Mouse (Mus musculus): ENCODE measurements at regions not wholly inside any gene's neighbourhood (a gene's known extent, or its start where the extent isn't known, plus 50 kb on each side); places are given as distances from the start of the nearest gene placed in this dataset.

DNA sequence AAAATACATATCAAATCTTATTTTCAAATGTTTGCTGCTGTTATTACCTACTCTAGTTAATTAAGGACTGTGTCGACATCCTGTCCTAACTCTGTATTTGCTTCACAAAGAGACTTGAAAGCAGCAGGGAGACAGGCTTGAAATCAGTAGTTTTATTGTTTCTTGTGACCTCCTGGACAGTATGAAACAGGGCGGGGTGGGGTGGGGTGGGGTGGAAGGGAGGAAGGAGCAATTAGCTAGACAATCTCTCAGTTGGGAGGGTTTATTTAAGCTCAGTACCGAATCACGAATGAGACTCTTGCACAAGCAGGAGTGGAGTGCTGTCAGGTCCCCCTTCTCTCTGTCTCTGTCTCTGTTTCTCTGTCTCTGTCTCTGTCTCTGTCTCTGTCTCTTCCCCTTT is 421.2 kb downstream of the Btg1 start:
- Histone ChIP-seq H3K9ac (ENCODE audit: low read depth, low read length) (no peak overlapping the region), H3K27ac (replicated peaks; ENCODE audit: insufficient read depth, low read depth, low read length) (no peak overlapping the region), H3K27me3 (ENCODE audit: control insufficient read depth, insufficient read depth, low read length) (no peaks in the 10 kb centered on the region), H3K4me1 (ENCODE audit: control insufficient read depth, insufficient read depth, low read length) (no peaks in the 10 kb centered on the region), H3K79me2 (ENCODE audit: control insufficient read depth, insufficient read depth, low read length) (no peaks in the 10 kb centered on the region), H3K4me3 (ENCODE audit: insufficient read depth, low read depth, low read length) (no peak overlapping the region), H3K36me3 (ENCODE audit: control insufficient read depth, insufficient read depth, low read length) (no peaks in the 10 kb centered on the region)
- 74% methylated on average over 4 of the region's 4 CpGs for WGBS
- no peak for DNase-seq (ENCODE audit: extremely low read depth, low read depth, low spot score)
- TF ChIP-seq POLR2A (IDR thresholded peaks at IDR 0.05; ENCODE audit: extremely low read depth, insufficient read depth, low read length), result no peak
- no peak for TF ChIP-seq CTCF (IDR thresholded peaks at IDR 0.05; ENCODE audit: low read depth, low read length)

GRCm38 (mm10) chr10:97047566-97047965 is 430.8 kb downstream of the Btg1 start:
- no peaks in the 10 kb centered on the region for H3K4me1 ChIP-seq (ENCODE audit: control insufficient read depth, insufficient read depth, low read length)
- H3K4me3 ChIP-seq (ENCODE audit: insufficient read depth, low read depth, low read length), result no peak overlapping the region
- TF ChIP-seq POLR2A (IDR thresholded peaks at IDR 0.05; ENCODE audit: extremely low read depth, insufficient read depth, low read length) (no peak), CTCF (IDR thresholded peaks at IDR 0.05; ENCODE audit: low read depth, low read length) (no peak)
- H3K36me3 ChIP-seq (ENCODE audit: control insufficient read depth, insufficient read depth, low read length), result no peaks in the 10 kb centered on the region
- no peaks in the 10 kb centered on the region for H3K27me3 ChIP-seq (ENCODE audit: control insufficient read depth, insufficient read depth, low read length)
- 99% methylated on average over 2 of the region's 2 CpGs for WGBS
- DNase-seq (ENCODE audit: extremely low read depth, low read depth, low spot score), result no peak
- no peaks in the 10 kb centered on the region for H3K79me2 ChIP-seq (ENCODE audit: control insufficient read depth, insufficient read depth, low read length)
- H3K9ac ChIP-seq (ENCODE audit: low read depth, low read length), result no peak overlapping the region
- H3K27ac ChIP-seq (replicated peaks; ENCODE audit: insufficient read depth, low read depth, low read length), result no peak overlapping the region

GRCm38 (mm10) chr10:97047996-97048395 is 431.2 kb downstream of the Btg1 start:
- no peak for DNase-seq (ENCODE audit: extremely low read depth, low read depth, low spot score)
- WGBS, result 78% methylated on average over 2 of the region's 2 CpGs
- Histone ChIP-seq H3K4me1 (ENCODE audit: control insufficient read depth, insufficient read depth, low read length) (no peaks in the 10 kb centered on the region), H3K36me3 (ENCODE audit: control insufficient read depth, insufficient read depth, low read length) (no peaks in the 10 kb centered on the region), H3K27ac (replicated peaks; ENCODE audit: insufficient read depth, low read depth, low read length) (no peak overlapping the region), H3K4me3 (ENCODE audit: insufficient read depth, low read depth, low read length) (no peak overlapping the region), H3K9ac (ENCODE audit: low read depth, low read length) (no peak overlapping the region), H3K79me2 (ENCODE audit: control insufficient read depth, insufficient read depth, low read length) (no peaks in the 10 kb centered on the region), H3K27me3 (ENCODE audit: control insufficient read depth, insufficient read depth, low read length) (no peaks in the 10 kb centered on the region)
- TF ChIP-seq CTCF (IDR thresholded peaks at IDR 0.05; ENCODE audit: low read depth, low read length), result no peak
- TF ChIP-seq POLR2A (IDR thresholded peaks at IDR 0.05; ENCODE audit: extremely low read depth, insufficient read depth, low read length), result no peak

DNA sequence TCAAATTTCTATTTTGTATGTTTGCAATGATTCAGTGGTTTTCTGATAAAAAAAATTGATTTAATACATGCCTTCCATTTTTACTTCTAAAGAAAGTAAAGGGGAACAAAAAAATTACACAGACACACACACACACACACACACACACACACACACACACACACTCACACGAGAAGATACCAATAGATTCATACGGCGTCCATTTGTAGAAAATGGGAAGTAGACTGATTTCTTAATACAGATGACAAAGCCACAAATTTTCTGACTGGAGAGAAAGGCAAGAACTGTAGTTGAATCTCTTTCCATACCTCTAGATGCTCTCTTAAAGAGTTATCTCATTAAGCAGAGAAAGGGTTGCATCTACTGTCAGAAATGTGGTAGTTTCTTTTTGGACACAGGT is 424.9 kb upstream of the Dcn start:
- WGBS, result 95% methylated on average over 3 of the region's 3 CpGs
- no peak overlapping the region for H3K4me3 ChIP-seq (ENCODE audit: insufficient read depth, low read depth, low read length)
- H3K4me1 ChIP-seq (ENCODE audit: control insufficient read depth, insufficient read depth, low read length), result no peaks in the 10 kb centered on the region
- no peak for DNase-seq (ENCODE audit: extremely low read depth, low read depth, low spot score)
- no peak overlapping the region for H3K9ac ChIP-seq (ENCODE audit: low read depth, low read length)
- TF ChIP-seq CTCF (IDR thresholded peaks at IDR 0.05; ENCODE audit: low read depth, low read length) (no peak), POLR2A (IDR thresholded peaks at IDR 0.05; ENCODE audit: extremely low read depth, insufficient read depth, low read length) (no peak)
- H3K79me2 ChIP-seq (ENCODE audit: control insufficient read depth, insufficient read depth, low read length), result no peaks in the 10 kb centered on the region
- no peaks in the 10 kb centered on the region for H3K36me3 ChIP-seq (ENCODE audit: control insufficient read depth, insufficient read depth, low read length)
- H3K27ac ChIP-seq (replicated peaks; ENCODE audit: insufficient read depth, low read depth, low read length), result no peak overlapping the region
- no peaks in the 10 kb centered on the region for H3K27me3 ChIP-seq (ENCODE audit: control insufficient read depth, insufficient read depth, low read length)

DNA sequence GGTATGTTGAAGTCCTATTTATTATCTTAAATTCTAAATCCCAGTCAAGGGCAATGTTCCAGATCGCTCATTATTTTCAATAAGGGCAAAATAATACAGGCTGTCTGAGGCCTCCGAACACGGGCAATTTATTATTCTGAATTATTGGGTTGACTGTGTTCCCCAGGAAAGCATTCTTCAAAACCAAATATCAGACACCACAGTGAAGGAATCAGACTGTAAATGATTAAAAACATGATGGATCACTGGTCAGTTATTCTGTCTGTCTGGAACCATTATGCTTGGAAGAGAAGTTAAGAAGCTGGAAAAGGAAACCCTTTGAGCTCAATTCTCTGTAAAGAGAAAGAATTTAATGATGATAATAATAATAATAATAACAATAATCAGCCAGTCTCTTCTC is 417.4 kb upstream of the Dcn start:
- WGBS, result 93% methylated on average over 3 of the region's 3 CpGs
- no peak for TF ChIP-seq POLR2A (IDR thresholded peaks at IDR 0.05; ENCODE audit: extremely low read depth, insufficient read depth, low read length)
- TF ChIP-seq CTCF (IDR thresholded peaks at IDR 0.05; ENCODE audit: low read depth, low read length), result no peak
- DNase-seq (ENCODE audit: extremely low read depth, low read depth, low spot score), result no peak
- no peaks in the 10 kb centered on the region for H3K79me2 ChIP-seq (ENCODE audit: control insufficient read depth, insufficient read depth, low read length)
- no peak overlapping the region for H3K27ac ChIP-seq (replicated peaks; ENCODE audit: insufficient read depth, low read depth, low read length)
- H3K4me1 ChIP-seq (ENCODE audit: control insufficient read depth, insufficient read depth, low read length), result 0 out of 2 replicates have a peak, but pooled peaks cover 2% of the 10 kb centered on the region
- no peak overlapping the region for H3K4me3 ChIP-seq (ENCODE audit: insufficient read depth, low read depth, low read length)
- H3K9ac ChIP-seq (ENCODE audit: low read depth, low read length), result no peak overlapping the region
- no peaks in the 10 kb centered on the region for H3K36me3 ChIP-seq (ENCODE audit: control insufficient read depth, insufficient read depth, low read length)
- H3K27me3 ChIP-seq (ENCODE audit: control insufficient read depth, insufficient read depth, low read length), result no peaks in the 10 kb centered on the region

GRCm38 (mm10) chr10:97064546-97064945 is 414.9 kb upstream of the Dcn start:
- Histone ChIP-seq H3K27ac (replicated peaks; ENCODE audit: insufficient read depth, low read depth, low read length) (no peak overlapping the region), H3K9ac (ENCODE audit: low read depth, low read length) (no peak overlapping the region), H3K27me3 (ENCODE audit: control insufficient read depth, insufficient read depth, low read length) (no peaks in the 10 kb centered on the region), H3K36me3 (ENCODE audit: control insufficient read depth, insufficient read depth, low read length) (no peaks in the 10 kb centered on the region), H3K4me3 (ENCODE audit: insufficient read depth, low read depth, low read length) (no peak overlapping the region), H3K79me2 (ENCODE audit: control insufficient read depth, insufficient read depth, low read length) (no peaks in the 10 kb centered on the region), H3K4me1 (ENCODE audit: control insufficient read depth, insufficient read depth, low read length) (0 out of 2 replicates have a peak, but pooled peaks cover 2% of the 10 kb centered on the region)
- no peak for DNase-seq (ENCODE audit: extremely low read depth, low read depth, low spot score)
- no peak for TF ChIP-seq CTCF (IDR thresholded peaks at IDR 0.05; ENCODE audit: low read depth, low read length)
- TF ChIP-seq POLR2A (IDR thresholded peaks at IDR 0.05; ENCODE audit: extremely low read depth, insufficient read depth, low read length), result no peak

Data from liver, adult 2 months (tissue).